Mouse (Mus musculus) hindbrain, embryonic 13.5 days (tissue): ENCODE measurements at regions not wholly inside any gene's neighbourhood (a gene's known extent, or its start where the extent isn't known, plus 50 kb on each side); places are given as distances from the start of the nearest gene placed in this dataset.

Source experiments
- ATAC-seq: fragments of 200-750 bp; cut with Nextera tagmentation; 2 replicates; pipeline ENCODE4 v1.8.0; 2017; ENCODE audit warnings: moderate TSS enrichment; ENCODE audit not compliant: low FRiP score
- H3K27ac ChIP-seq: fragments of 300-500 bp; sonication (generic); 2 replicates; pipeline ENCODE4 v1.5.1; 2015; ENCODE audit warnings: inconsistent platforms, mild to moderate bottlenecking, moderate library complexity
- H3K27me3 ChIP-seq: fragments of 300-500 bp; sonication (generic); 2 replicates; pipeline ENCODE4 v1.6.1; 2015; ENCODE audit warnings: mild to moderate bottlenecking, inconsistent platforms
- H3K36me3 ChIP-seq: fragments of 300-500 bp; sonication (generic); 2 replicates; pipeline ENCODE4 v1.6.1; 2015; ENCODE audit warnings: mild to moderate bottlenecking, inconsistent platforms
- H3K4me1 ChIP-seq: fragments of 300-500 bp; sonication (generic); replicated peaks from 2 replicates; pipeline ENCODE4 v1.6.1; 2015; ENCODE audit warnings: inconsistent platforms
- H3K4me2 ChIP-seq: fragments of 300-500 bp; sonication (generic); 2 replicates; pipeline ENCODE4 v1.6.1; 2015; ENCODE audit warnings: inconsistent platforms, mild to moderate bottlenecking, moderate library complexity
- H3K4me3 ChIP-seq: fragments of 300-500 bp; sonication (generic); 2 replicates; pipeline ENCODE4 v1.5.1; 2015; ENCODE audit warnings: mild to moderate bottlenecking, inconsistent platforms
- H3K9ac ChIP-seq: fragments of 300-500 bp; sonication (generic); 2 replicates; pipeline ENCODE4 v1.6.1; 2015; ENCODE audit warnings: mild to moderate bottlenecking, inconsistent platforms
- H3K9me3 ChIP-seq: fragments of 300-500 bp; sonication (generic); 2 replicates; pipeline ENCODE4 v1.6.1; 2016; ENCODE audit warnings: inconsistent platforms
- WGBS: fragments of 180-500 bp; shearing (Covaris S2); methylation state at CpG from one replicate; pipeline ENCODE4 v1.1.7; 2015; 5-methylcytosine and 5-hydroxymethylcytosine counted together

- Histone ChIP-seq H3K9me3 (no peaks in the 10 kb centered on the region), H3K27ac (no peak overlapping the region), H3K36me3 (no peaks in the 10 kb centered on the region), H3K4me1 (peaks cover 18% of the 10 kb centered on the region), H3K9ac (no peak overlapping the region), H3K27me3 (0 out of 2 replicates have a peak, but pooled peaks cover under 1% of the 10 kb centered on the region), H3K4me2 (no peak overlapping the region), H3K4me3 (no peak overlapping the region)
- no peak for ATAC-seq
- 6% methylated on average over 7 of the region's 7 CpGs for WGBS
Measured at GRCm38 (mm10) chr12:107160137-107160536, 328.3 kb upstream of the 3110018I06Rik start.

GRCm38 (mm10) chr12:107160628-107161027 is 327.8 kb upstream of the 3110018I06Rik start:
- Histone ChIP-seq H3K4me2 (no peak overlapping the region), H3K9ac (no peak overlapping the region), H3K27me3 (no peaks in the 10 kb centered on the region), H3K27ac (no peak overlapping the region), H3K4me3 (no peak overlapping the region), H3K9me3 (no peaks in the 10 kb centered on the region), H3K36me3 (no peaks in the 10 kb centered on the region), H3K4me1 (peaks cover 18% of the 10 kb centered on the region)
- 27% methylated on average over 6 of the region's 6 CpGs for WGBS
- ATAC-seq, result no peak

GRCm38 (mm10) chr12:107170926-107171325 is 317.5 kb upstream of the 3110018I06Rik start:
- H3K9ac ChIP-seq, result no peak overlapping the region
- H3K4me3 ChIP-seq, result no peak overlapping the region
- H3K4me2 ChIP-seq, result no peak overlapping the region
- 70% methylated on average over 7 of the region's 7 CpGs for WGBS
- H3K36me3 ChIP-seq, result no peaks in the 10 kb centered on the region
- no peaks in the 10 kb centered on the region; the same call in 1 of the 2 replicates for H3K4me1 ChIP-seq
- no peaks in the 10 kb centered on the region for H3K9me3 ChIP-seq
- ATAC-seq, result no peak
- H3K27ac ChIP-seq, result no peak overlapping the region
- no peaks in the 10 kb centered on the region for H3K27me3 ChIP-seq

GRCm38 (mm10) chr12:107171676-107172075 is 316.8 kb upstream of the 3110018I06Rik start:
- H3K4me1 ChIP-seq, result no peaks in the 10 kb centered on the region; the same call in 1 of the 2 replicates
- WGBS, result 79% methylated on average over 15 of the region's 15 CpGs
- H3K9ac ChIP-seq, result no peak overlapping the region
- H3K36me3 ChIP-seq, result no peaks in the 10 kb centered on the region
- H3K9me3 ChIP-seq, result no peaks in the 10 kb centered on the region
- no peak overlapping the region for H3K27ac ChIP-seq
- ATAC-seq, result no peak
- H3K27me3 ChIP-seq, result no peaks in the 10 kb centered on the region
- H3K4me3 ChIP-seq, result no peak overlapping the region
- no peak overlapping the region for H3K4me2 ChIP-seq

GRCm38 (mm10) chr12:107178676-107179075 is 309.8 kb upstream of the 3110018I06Rik start:
- no peaks in the 10 kb centered on the region for H3K36me3 ChIP-seq
- no peaks in the 10 kb centered on the region for H3K27me3 ChIP-seq
- H3K9ac ChIP-seq, result no peak overlapping the region
- H3K4me3 ChIP-seq, result no peak overlapping the region
- H3K4me2 ChIP-seq, result no peak overlapping the region
- no peak for ATAC-seq
- H3K9me3 ChIP-seq, result no peaks in the 10 kb centered on the region
- 75% methylated on average over 6 of the region's 6 CpGs for WGBS
- peaks cover 5% of the 10 kb centered on the region; the same call in 1 of the 2 replicates for H3K4me1 ChIP-seq
- H3K27ac ChIP-seq, result no peak overlapping the region

- Histone ChIP-seq H3K4me3 (no peak overlapping the region), H3K4me1 (peaks cover 24% of the 10 kb centered on the region), H3K4me2 (no peak overlapping the region), H3K27me3 (no peaks in the 10 kb centered on the region), H3K27ac (no peak overlapping the region), H3K36me3 (no peaks in the 10 kb centered on the region), H3K9ac (no peak overlapping the region), H3K9me3 (no peaks in the 10 kb centered on the region)
- no peak for ATAC-seq
- 91% methylated on average over 3 of the region's 3 CpGs for WGBS
Measured at GRCm38 (mm10) chr12:107180501-107180900, 307.9 kb upstream of the 3110018I06Rik start.

GRCm38 (mm10) chr12:107181291-107181690 is 307.1 kb upstream of the 3110018I06Rik start:
- Histone ChIP-seq H3K9ac (no peak overlapping the region), H3K9me3 (no peaks in the 10 kb centered on the region), H3K4me1 (peaks cover 25% of the 10 kb centered on the region), H3K4me2 (no peak overlapping the region), H3K27ac (no peak overlapping the region), H3K36me3 (no peaks in the 10 kb centered on the region), H3K27me3 (no peaks in the 10 kb centered on the region), H3K4me3 (no peak overlapping the region)
- ATAC-seq, result no peak
- WGBS, result 60% methylated on average over 9 of the region's 9 CpGs

GRCm38 (mm10) chr12:107182091-107182655 is 306.3 kb upstream of the 3110018I06Rik start:
- Histone ChIP-seq H3K27me3 (no peaks in the 10 kb centered on the region), H3K9me3 (no peaks in the 10 kb centered on the region), H3K27ac (no peak overlapping the region), H3K4me3 (no peak overlapping the region), H3K4me1 (peaks cover 25% of the 10 kb centered on the region), H3K9ac (no peak overlapping the region), H3K4me2 (no peak overlapping the region), H3K36me3 (no peaks in the 10 kb centered on the region)
- 93% methylated on average over 18 of the region's 18 CpGs for WGBS
- no peak for ATAC-seq

- Histone ChIP-seq H3K4me1 (peaks cover 25% of the 10 kb centered on the region), H3K27me3 (no peaks in the 10 kb centered on the region)
- WGBS, result 55% methylated on average over 9 of the region's 9 CpGs
Measured at GRCm38 (mm10) chr12:107183283-107183682, 305.1 kb upstream of the 3110018I06Rik start.

GRCm38 (mm10) chr12:107184426-107184825 is 304.0 kb upstream of the 3110018I06Rik start:
- no peaks in the 10 kb centered on the region for H3K9me3 ChIP-seq
- no peak for ATAC-seq
- no peak overlapping the region for H3K4me2 ChIP-seq
- no peak overlapping the region for H3K4me3 ChIP-seq
- no peaks in the 10 kb centered on the region for H3K27me3 ChIP-seq
- no peak overlapping the region for H3K9ac ChIP-seq
- 49% methylated on average over 3 of the region's 3 CpGs for WGBS
- peaks cover 25% of the 10 kb centered on the region for H3K4me1 ChIP-seq
- no peak overlapping the region for H3K27ac ChIP-seq
- no peaks in the 10 kb centered on the region for H3K36me3 ChIP-seq

More at GRCm38 (mm10) chr12:107183283-107183682, 305.1 kb upstream of the 3110018I06Rik start:
- H3K4me3 ChIP-seq, result no peak overlapping the region
- no peak for ATAC-seq
- no peaks in the 10 kb centered on the region for H3K9me3 ChIP-seq
- no peaks in the 10 kb centered on the region for H3K36me3 ChIP-seq
- H3K9ac ChIP-seq, result no peak overlapping the region
- no peak overlapping the region for H3K27ac ChIP-seq
- H3K4me2 ChIP-seq, result no peak overlapping the region; the same call in 1 of the 2 replicates

- WGBS, result 85% methylated on average over 6 of the region's 6 CpGs
- no peak for ATAC-seq
- Histone ChIP-seq H3K9me3 (no peaks in the 10 kb centered on the region), H3K4me2 (no peak overlapping the region), H3K4me1 (peaks cover 25% of the 10 kb centered on the region), H3K9ac (no peak overlapping the region), H3K27ac (no peak overlapping the region), H3K36me3 (no peaks in the 10 kb centered on the region), H3K27me3 (no peaks in the 10 kb centered on the region), H3K4me3 (no peak overlapping the region)
Measured at GRCm38 (mm10) chr12:107186361-107186760, 302.1 kb upstream of the 3110018I06Rik start.

- no peak overlapping the region for H3K4me3 ChIP-seq
- no peak overlapping the region for H3K27ac ChIP-seq
- 88% methylated on average over 5 of the region's 5 CpGs for WGBS
- no peaks in the 10 kb centered on the region for H3K9me3 ChIP-seq
- no peaks in the 10 kb centered on the region for H3K36me3 ChIP-seq
- H3K4me2 ChIP-seq, result no peak overlapping the region
- H3K9ac ChIP-seq, result no peak overlapping the region
- H3K4me1 ChIP-seq, result peaks cover 25% of the 10 kb centered on the region
- no peaks in the 10 kb centered on the region for H3K27me3 ChIP-seq
- no peak for ATAC-seq
Measured at GRCm38 (mm10) chr12:107188055-107188454, 300.4 kb upstream of the 3110018I06Rik start.

GRCm38 (mm10) chr12:107198389-107199018 is 289.9 kb upstream of the 3110018I06Rik start:
- H3K9me3 ChIP-seq, result no peaks in the 10 kb centered on the region
- H3K4me3 ChIP-seq, result no peak overlapping the region
- WGBS, result 82% methylated on average over 2 of the region's 2 CpGs
- H3K27me3 ChIP-seq, result no peaks in the 10 kb centered on the region
- no peak overlapping the region for H3K4me2 ChIP-seq
- no peaks in the 10 kb centered on the region for H3K4me1 ChIP-seq
- no peak for ATAC-seq
- H3K27ac ChIP-seq, result no peak overlapping the region
- H3K9ac ChIP-seq, result no peak overlapping the region
- H3K36me3 ChIP-seq, result no peaks in the 10 kb centered on the region
